Mouse (Mus musculus) embryonic facial prominence, embryonic 13.5 days (tissue): ENCODE data around the gene Nolc1. TPM values are rescaled to one million over a fixed set of nuclear protein-coding genes. Genes with fewer than 3 reads are reported as not detected.
"Not testable (repeated sequence)": the region's sequence is repeated elsewhere in the genome, so short reads cannot be mapped to it uniquely, and the experiment has no call there.

Experiments used
- ATAC-seq: fragments of 200-750 bp; cut with Nextera tagmentation; 2 replicates; pipeline ENCODE4 v1.8.0; 2017; ENCODE audit warnings: low read depth; ENCODE audit not compliant: insufficient number of reproducible peaks, insufficient read depth, low FRiP score, low TSS enrichment
- H3K27ac ChIP-seq: fragments of 300-500 bp; sonication (generic); 2 replicates; pipeline ENCODE4 v1.5.1; 2015; ENCODE audit warnings: moderate library complexity, mild to moderate bottlenecking, inconsistent platforms
- H3K27me3 ChIP-seq: fragments of 300-500 bp; sonication (generic); 2 replicates; pipeline ENCODE4 v1.6.1; 2015; ENCODE audit warnings: mild to moderate bottlenecking, inconsistent platforms
- H3K36me3 ChIP-seq: fragments of 300-500 bp; sonication (generic); 2 replicates; pipeline ENCODE4 v1.6.1; 2015; ENCODE audit warnings: mild to moderate bottlenecking, inconsistent platforms
- H3K4me1 ChIP-seq: fragments of 300-500 bp; sonication (generic); 2 replicates; pipeline ENCODE4 v1.6.1; 2015; ENCODE audit warnings: inconsistent platforms
- H3K4me2 ChIP-seq: fragments of 300-500 bp; sonication (generic); 2 replicates; pipeline ENCODE4 v1.6.1; 2015; ENCODE audit warnings: moderate library complexity, mild to moderate bottlenecking, inconsistent platforms
- H3K4me3 ChIP-seq: fragments of 300-500 bp; sonication (generic); 2 replicates; pipeline ENCODE4 v1.5.1; 2015; ENCODE audit warnings: mild to moderate bottlenecking, inconsistent platforms
- H3K9ac ChIP-seq: fragments of 300-500 bp; sonication (generic); 2 replicates; pipeline ENCODE4 v1.6.1; 2015; ENCODE audit warnings: mild to moderate bottlenecking, inconsistent platforms
- H3K9me3 ChIP-seq: fragments of 300-500 bp; sonication (generic); 2 replicates; pipeline ENCODE4 v1.6.1; 2016; ENCODE audit warnings: inconsistent platforms
- WGBS: fragments of 180-500 bp; shearing (Covaris S2); methylation state at CpG from one replicate; pipeline ENCODE4 v1.1.7; 2015; ENCODE audit warnings: mixed read lengths; 5-methylcytosine and 5-hydroxymethylcytosine counted together
- polyA plus RNA-seq: library from polyadenylated mRNA; unstranded; fragments of >200 nt; fragmentation: Nextera tagmentation; extraction: Ambion mirVana; gene quantifications from 2 replicates; pipeline ENCODE4 v1.2.1, GENCODE M21; 2015

The Nolc1 gene
- polyA plus RNA-seq, 1 experiment from 2014 or later: 96.1 TPM

DNA sequence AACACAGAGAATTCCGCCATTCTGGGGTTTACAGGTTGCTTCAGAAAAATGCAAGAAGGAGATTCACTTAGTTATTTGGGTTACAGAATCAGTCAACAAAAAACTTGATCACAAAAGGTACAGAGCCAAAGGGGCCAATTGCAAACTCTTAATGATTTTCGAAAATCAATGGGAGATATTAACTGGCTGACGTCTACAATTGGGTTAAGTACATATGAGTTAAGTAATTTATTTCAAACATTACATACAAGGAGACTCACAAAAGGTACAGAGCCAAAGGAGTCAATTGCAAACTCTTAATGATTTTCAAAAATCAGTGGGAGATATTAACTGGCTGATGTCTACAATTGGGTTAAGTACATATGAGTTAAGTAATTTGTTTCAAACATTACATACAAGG lies 23.9 kb downstream of the Nolc1 start:
- Histone ChIP-seq H3K27me3 (no peaks in the 10 kb centered on the region), H3K4me1 (no peaks in the 10 kb centered on the region)
- 91% methylated on average over 3 of the region's 3 CpGs for WGBS

DNA sequence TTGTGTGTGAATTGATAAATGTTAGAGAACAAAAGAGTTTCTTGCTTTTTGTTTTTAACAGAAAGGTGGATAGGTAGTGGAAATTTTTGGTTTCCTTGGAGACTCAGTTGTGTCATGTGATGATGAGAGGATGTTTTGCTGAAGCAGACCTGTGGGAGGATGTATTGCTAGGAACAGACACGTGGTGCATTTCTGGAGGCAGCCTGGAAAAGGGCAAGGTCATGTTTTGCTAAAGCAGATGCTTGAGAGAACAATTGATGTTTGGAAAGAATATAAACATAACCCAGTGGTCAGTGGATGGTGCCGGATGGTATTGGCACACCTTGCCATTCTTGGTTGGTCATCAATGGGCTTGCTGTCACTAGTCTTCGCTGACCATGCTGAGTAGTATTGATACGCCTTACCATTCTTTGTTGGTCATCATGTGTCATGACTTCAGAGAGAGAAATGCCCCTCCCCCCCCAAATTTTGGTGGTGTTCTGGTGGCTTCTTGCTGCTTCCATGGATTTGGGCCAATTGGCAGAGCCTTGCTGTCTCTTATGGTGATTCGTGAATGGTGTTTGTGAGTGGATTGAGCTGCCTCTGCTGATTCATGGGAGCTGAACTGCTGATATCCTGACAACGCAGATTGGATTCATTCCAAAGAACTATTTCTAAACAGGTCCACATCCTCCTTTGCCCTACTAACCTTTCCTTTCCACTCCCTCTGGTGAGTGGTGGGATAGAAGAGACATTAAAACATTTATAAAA lies 27.9 kb downstream of the Nolc1 start:
- no peaks in the 10 kb centered on the region for H3K4me1 ChIP-seq
- H3K4me2 ChIP-seq: no peak overlapping the region
- no peaks in the 10 kb centered on the region for H3K9me3 ChIP-seq
- no peak overlapping the region for H3K9ac ChIP-seq
- 85% methylated on average over 6 of the region's 6 CpGs for whole genome bisulfite sequencing
- no peaks in the 10 kb centered on the region for H3K27me3 ChIP-seq
- H3K27ac ChIP-seq: no peak overlapping the region
- H3K36me3 ChIP-seq: no peaks in the 10 kb centered on the region
- ATAC-seq: no peak
- no peak overlapping the region for H3K4me3 ChIP-seq

More for the DNA sequence above, 23.9 kb downstream of the Nolc1 start:
- H3K27ac ChIP-seq: no peak overlapping the region
- no peak for ATAC-seq
- no peaks in the 10 kb centered on the region for H3K9me3 ChIP-seq
- H3K9ac ChIP-seq: no peak overlapping the region
- no peak overlapping the region for H3K4me3 ChIP-seq
- no peaks in the 10 kb centered on the region for H3K36me3 ChIP-seq
- no peak overlapping the region for H3K4me2 ChIP-seq

DNA sequence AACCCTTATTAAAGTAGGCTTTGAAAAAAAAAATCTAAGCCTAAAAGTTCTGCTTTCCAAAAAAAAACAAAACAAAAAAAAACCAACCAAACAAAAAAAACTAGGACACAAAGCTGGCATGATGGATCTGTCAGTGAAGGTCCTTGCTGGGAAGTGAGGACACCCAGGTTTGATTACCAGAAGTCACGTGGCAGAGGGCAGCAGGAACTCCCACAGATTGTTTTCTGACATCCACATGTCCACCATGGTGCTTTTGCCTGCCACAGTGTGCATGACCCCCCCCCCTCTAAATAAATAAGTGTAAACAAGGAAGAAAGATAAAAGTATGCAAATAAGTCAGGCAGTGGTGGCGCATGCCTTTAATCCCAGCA lies 28.5 kb downstream of the Nolc1 start:
- H3K27ac ChIP-seq: no peak overlapping the region
- no peaks in the 10 kb centered on the region for H3K9me3 ChIP-seq
- H3K4me2 ChIP-seq: no peak overlapping the region
- H3K4me1 ChIP-seq: no peaks in the 10 kb centered on the region
- H3K36me3 ChIP-seq: no peaks in the 10 kb centered on the region
- no peak overlapping the region for H3K9ac ChIP-seq
- H3K27me3 ChIP-seq: no peaks in the 10 kb centered on the region
- WGBS: 79% methylated on average over 2 of the region's 2 CpGs
- no peak for ATAC-seq
- H3K4me3 ChIP-seq: no peak overlapping the region

DNA sequence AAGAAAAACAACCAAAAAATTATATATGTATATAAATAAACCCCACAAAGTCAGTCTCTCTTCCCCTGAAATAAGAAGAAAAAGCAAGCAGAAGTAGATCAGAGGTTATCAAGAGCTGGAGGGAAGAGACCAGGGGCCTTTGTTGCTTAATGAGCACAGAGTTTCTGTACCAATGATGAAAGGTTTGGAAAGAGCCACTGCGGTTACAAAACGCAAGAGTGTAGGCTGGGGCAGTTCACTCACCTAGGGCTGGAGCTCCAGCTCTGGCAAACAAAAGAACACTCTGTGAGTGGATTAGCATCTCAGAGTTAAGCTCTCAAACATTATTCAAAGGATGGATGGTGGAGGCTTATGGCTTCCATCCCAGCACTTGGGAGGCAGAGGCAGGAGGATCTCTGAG lies 34.6 kb downstream of the Nolc1 start:
- WGBS: 80% methylated on average over 2 of the region's 2 CpGs
- Histone ChIP-seq H3K4me1 (no peaks in the 10 kb centered on the region), H3K27ac (no peak overlapping the region), H3K9ac (no peak overlapping the region), H3K4me2 (no peak overlapping the region), H3K9me3 (no peaks in the 10 kb centered on the region), H3K27me3 (no peaks in the 10 kb centered on the region), H3K36me3 (no peaks in the 10 kb centered on the region), H3K4me3 (no peak overlapping the region)
- ATAC-seq: no peak

DNA sequence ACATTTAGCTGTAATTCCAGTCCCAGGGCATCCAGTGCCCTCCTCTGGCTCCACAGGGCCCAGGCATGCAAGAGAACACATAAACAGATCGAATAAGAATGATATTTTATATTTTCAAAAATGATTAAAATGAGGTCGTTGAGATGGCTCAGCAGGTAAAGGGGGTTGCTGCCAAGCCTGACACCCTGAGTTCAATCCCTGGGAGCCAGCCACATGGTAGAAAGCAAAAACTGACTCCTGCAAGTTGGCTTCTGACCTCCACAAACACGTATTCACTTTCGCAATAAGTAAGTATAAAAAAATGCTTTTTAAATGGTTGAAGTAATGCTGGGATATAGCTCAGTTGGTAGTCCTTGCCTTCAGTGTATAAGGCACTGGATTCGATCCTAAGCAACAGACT lies 35.1 kb downstream of the Nolc1 start:
- Histone ChIP-seq H3K4me1 (no peaks in the 10 kb centered on the region), H3K4me2 (no peak overlapping the region), H3K27ac (no peak overlapping the region), H3K9ac (no peak overlapping the region), H3K4me3 (no peak overlapping the region), H3K27me3 (no peaks in the 10 kb centered on the region), H3K9me3 (no peaks in the 10 kb centered on the region), H3K36me3 (no peaks in the 10 kb centered on the region)
- 81% methylated on average over 5 of the region's 5 CpGs for WGBS
- ATAC-seq: no peak

DNA sequence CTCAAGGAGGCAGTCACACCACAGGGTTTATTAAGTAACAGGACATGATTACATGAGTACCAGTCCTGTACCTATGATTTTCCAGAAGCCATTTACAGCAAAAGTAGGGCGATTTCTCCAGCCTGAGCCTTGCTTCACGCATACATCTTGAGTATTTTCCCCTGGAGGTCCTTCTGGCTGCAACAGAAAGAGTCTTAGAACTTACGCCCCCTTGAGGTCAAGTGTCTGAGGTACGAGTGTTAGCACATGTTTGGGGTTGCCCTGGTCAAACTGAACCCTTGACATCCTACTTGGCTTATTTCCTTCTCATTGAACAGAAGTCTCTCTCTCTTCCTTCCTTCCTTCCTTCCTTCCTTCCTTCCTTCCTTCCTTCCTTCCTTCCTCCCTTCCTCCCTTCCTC lies 39.0 kb downstream of the Nolc1 start:
- no peak overlapping the region for H3K27ac ChIP-seq

DNA sequence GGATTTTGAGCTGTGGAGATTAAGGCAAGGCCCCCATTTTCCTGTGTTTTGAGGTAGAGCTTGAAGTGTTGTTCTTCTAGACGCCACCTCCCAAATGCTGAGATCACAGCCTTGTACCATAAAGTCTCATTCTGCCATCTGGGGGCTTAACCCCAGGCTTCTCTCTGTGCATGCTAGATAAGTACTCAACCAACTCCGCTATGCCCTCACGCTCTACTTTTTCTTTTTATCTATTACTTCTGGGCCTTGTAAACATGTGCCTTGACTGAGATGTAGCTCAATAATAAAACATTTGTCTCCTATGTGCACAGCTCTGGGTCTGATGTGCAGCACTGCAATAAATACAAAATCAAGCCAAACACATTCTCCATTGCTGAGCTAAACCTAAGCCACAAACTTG lies 43.8 kb downstream of the Nolc1 start:
- H3K36me3 ChIP-seq: no peaks in the 10 kb centered on the region
- H3K9me3 ChIP-seq: no peaks in the 10 kb centered on the region
- no peak for ATAC-seq
- no peak overlapping the region for H3K27ac ChIP-seq
- WGBS: 86% methylated on average over 3 of the region's 3 CpGs
- H3K4me1 ChIP-seq: no peaks in the 10 kb centered on the region
- no peak overlapping the region for H3K4me2 ChIP-seq
- H3K9ac ChIP-seq: no peak overlapping the region
- no peak overlapping the region for H3K4me3 ChIP-seq
- 0 out of 2 replicates have a peak, but pooled peaks cover 3% of the 10 kb centered on the region for H3K27me3 ChIP-seq

More for the DNA sequence above, 39.0 kb downstream of the Nolc1 start:
- Histone ChIP-seq H3K9me3 (no peaks in the 10 kb centered on the region), H3K36me3 (no peaks in the 10 kb centered on the region), H3K4me3 (no peak overlapping the region), H3K9ac (no peak overlapping the region), H3K4me1 (no peaks in the 10 kb centered on the region), H3K4me2 (no peak overlapping the region), H3K27me3 (no peaks in the 10 kb centered on the region)
- 55% methylated on average over 4 of the region's 4 CpGs for WGBS
- no peak for ATAC-seq

DNA sequence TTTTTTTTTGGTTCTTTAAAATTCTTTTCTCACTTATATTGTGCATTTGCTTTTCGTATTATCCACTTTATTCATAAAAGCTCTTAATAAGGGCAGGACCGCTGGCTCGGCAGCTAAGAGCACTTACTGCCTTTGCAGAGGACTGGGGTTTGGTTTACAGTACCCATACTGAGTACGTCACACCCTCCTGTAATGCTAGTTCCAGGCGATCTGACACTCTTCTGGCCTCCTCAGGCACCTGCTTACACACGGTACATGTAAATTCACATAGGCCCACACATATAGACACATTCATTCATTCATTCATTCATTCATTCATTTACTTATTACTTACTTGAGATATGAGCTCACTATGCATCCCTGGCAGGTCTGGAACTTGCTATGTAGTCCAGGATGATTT lies 45.2 kb downstream of the Nolc1 start:
- Histone ChIP-seq H3K9ac (no peak overlapping the region), H3K4me2 (no peak overlapping the region), H3K27me3 (0 out of 2 replicates have a peak, but pooled peaks cover 3% of the 10 kb centered on the region), H3K27ac (no peak overlapping the region), H3K9me3 (no peaks in the 10 kb centered on the region), H3K4me3 (no peak overlapping the region), H3K4me1 (no peaks in the 10 kb centered on the region), H3K36me3 (no peaks in the 10 kb centered on the region)
- WGBS: 70% methylated on average over 6 of the region's 6 CpGs
- no peak for ATAC-seq

DNA sequence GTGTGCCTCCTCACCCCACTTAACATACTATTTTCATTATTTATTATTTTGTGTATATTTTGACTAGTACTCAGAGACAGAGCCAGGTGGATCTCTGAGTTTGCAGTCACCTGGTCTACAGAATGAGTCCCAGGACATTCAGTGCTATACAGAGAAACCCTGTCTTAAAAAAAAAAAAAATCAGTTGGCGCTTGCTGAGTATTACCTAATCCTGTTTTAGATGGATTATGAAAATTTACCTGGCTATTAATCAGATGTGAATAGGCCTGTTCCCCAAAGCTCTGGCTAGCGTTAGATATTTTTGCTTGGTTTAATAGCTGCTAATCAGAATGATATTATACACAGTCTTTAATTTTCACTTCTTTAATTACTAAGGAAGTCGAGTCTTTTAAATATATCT lies 48.2 kb downstream of the Nolc1 start:
- 82% methylated on average over 3 of the region's 3 CpGs for WGBS

DNA sequence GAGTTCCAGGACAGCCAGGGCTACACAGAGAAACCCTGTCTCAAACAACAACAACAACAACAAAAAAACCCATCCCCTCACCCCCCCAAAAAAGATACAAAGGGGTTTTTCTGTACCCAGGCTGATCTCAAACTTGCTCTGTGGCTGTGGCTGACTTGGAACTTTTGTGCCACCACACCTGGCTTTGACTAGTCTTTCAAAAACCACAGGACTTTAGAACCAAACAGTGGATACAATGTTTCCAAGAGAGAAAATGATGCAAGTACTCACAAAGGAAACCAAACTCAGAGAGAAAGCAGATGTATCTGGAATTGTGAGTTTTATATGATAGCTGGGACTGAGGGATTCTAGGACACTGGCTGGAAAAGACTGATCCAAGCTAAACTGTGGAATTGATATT lies 49.0 kb downstream of the Nolc1 start:
- ATAC-seq: no peak
- Histone ChIP-seq H3K27me3 (peaks cover 14% of the 10 kb centered on the region; the same call in 1 of the 2 replicates), H3K9ac (no peak overlapping the region), H3K27ac (no peak overlapping the region), H3K4me3 (no peak overlapping the region), H3K36me3 (no peaks in the 10 kb centered on the region), H3K9me3 (no peaks in the 10 kb centered on the region), H3K4me1 (no peaks in the 10 kb centered on the region), H3K4me2 (no peak overlapping the region)

More for the DNA sequence above, 48.2 kb downstream of the Nolc1 start:
- Histone ChIP-seq H3K36me3 (no peaks in the 10 kb centered on the region), H3K27ac (no peak overlapping the region), H3K4me3 (no peak overlapping the region), H3K27me3 (peaks cover 14% of the 10 kb centered on the region; the same call in 1 of the 2 replicates), H3K4me1 (no peaks in the 10 kb centered on the region), H3K9ac (no peak overlapping the region), H3K9me3 (no peaks in the 10 kb centered on the region), H3K4me2 (no peak overlapping the region)
- no peak for ATAC-seq

DNA sequence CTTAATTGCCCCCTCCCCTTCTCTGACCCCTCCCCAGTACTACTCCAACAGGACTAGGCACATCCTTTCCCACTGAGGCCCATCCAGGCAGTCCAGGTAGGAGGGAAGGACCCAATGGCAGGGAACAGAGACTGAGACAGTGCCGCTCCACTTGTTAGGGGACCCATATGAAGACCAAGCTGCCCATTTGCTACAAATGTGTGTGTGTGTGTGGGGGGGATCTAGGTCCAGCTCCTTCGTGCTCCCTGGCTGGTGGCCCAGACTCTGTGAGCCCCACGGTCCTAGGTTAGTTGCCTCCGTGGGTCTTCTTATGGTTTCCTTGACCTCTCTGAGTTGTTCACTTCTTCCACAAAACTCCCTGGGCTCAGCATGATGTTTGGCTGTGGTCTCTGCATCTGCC lies 50.6 kb downstream of the Nolc1 start:
- H3K9ac ChIP-seq: no peak overlapping the region
- H3K27me3 ChIP-seq: peaks cover 28% of the 10 kb centered on the region
- H3K36me3 ChIP-seq: no peaks in the 10 kb centered on the region
- WGBS: 85% methylated on average over 4 of the region's 4 CpGs
- no peak overlapping the region for H3K27ac ChIP-seq
- H3K4me2 ChIP-seq: no peak overlapping the region
- no peak for ATAC-seq
- no peaks in the 10 kb centered on the region for H3K4me1 ChIP-seq
- no peak overlapping the region for H3K4me3 ChIP-seq
- no peaks in the 10 kb centered on the region for H3K9me3 ChIP-seq

DNA sequence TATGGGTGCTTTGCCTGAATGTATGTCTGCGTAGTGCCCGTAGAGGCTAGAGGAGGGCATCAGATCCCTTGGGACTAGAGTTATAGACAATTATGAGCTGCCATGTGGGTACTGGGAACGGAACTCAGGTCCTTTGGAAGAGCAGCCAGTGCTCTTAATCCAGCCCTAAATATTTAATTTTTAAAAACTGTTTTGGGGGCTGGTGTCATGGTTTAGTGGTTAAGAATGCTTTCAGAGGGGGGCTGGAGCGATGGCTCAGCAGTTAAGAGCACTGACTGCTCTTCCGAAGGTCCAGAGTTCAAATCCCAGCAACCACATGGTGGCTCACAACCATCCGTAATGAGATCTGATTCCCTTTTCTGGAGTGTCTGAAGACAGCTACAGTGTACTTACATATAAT lies 54.1 kb downstream of the Nolc1 start:
- H3K9me3 ChIP-seq, H3K4me1 ChIP-seq, H3K36me3 ChIP-seq, H3K4me2 ChIP-seq, H3K4me3 ChIP-seq, H3K9ac ChIP-seq, ATAC-seq, H3K27ac ChIP-seq: not testable (repeated sequence)
- 77% methylated on average over 6 of the region's 6 CpGs for WGBS
- peaks cover 59% of the 10 kb centered on the region for H3K27me3 ChIP-seq
